Mouse (Mus musculus) heart, adult 9 months (tissue): ENCODE results near the gene U90926.
A peak's percentile ranks its signal among the peaks of the same experiment; 100 is the strongest.
"Not testable (repeated sequence)": the region's sequence is repeated elsewhere in the genome, so short reads cannot be mapped to it uniquely, and the experiment has no call there.

Experiments used
- DNase-seq, 2 experiments: peaks; one replicate each; pipeline ENCODE4 v3.0.0; 2022; ENCODE audit warnings: low spot score in 2 of 2

The U90926 gene

DNA sequence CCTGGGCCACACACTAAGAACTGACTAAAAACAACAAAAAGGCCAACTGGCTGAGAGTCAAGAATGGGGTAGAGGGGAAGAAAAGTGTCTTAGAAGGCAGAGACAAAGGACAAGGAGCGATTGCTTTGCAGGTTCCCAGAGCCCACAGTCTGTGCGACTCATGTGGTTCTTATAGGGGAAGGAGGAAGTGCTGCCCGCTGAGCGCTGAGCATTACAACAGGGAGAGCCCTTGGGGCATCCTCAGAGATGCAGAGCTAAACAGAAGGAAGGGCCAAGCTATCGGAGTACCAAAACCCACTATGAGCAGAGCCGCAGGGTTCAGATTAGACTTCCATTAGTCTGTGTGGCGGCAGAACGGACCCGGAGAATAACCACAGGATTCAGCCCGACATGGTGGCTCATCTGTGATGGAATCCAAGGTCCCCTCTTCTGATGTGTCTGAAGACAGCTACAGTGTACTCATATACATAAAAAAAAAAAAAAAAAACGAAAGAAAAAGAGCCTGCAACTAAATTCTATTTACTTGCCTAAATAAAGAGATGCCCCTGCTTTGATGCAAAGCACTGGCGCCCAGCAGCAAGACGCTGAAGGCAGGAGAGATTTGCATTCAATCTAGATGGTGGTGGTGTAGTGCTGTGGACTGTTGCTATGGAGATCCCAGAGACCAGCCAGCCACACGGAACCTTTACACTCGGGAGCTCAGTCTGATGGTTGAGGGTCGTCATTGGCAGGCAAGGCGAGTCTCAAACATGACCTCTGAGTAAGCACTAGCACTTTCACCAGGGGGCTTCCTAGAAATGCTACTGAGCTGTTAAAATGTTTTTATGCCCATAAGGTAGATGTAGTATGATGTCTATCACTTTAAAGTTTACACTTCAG lies 3.9 kb upstream of the U90926 start:
- no peak for DNase-seq

DNA sequence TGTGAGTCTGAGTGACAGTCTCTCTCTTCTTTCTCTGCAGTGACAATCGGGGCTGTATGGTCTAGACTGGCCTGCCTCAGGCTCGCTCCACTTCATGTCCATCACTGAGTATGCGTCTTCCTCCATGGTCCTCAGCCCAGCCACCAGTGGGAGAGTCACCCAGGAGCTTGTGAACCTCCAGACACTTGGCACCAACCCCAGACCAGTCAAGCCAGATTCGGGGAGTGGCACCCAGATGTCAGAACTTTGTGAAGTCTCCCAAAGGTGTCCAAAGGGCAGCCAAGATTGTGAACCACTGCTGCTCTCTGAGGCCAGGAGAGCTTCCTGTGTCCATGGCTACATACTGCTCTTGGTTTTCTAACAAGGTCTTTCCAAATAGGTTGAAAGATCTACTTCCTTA lies 3.0 kb downstream of the U90926 start:
- no peak for DNase-seq

DNA sequence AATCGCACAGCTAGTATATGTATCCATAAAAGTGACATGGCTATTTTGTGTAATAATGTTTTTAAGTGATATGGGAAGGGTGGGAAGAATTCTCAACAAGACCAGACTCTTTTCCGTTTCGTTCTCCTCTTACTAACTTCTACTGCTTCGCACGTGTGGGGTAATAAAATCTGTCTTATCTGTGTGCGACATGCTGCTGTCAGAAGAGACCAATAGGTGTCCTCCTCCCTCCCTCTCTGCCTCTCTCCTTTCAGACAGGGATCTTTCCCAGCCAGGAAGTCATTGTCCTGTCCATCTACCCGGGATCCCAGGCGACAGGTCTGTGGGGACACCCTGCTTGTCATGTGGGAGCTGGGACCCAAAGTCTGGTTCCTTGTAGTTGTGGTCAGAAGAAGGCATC lies 5.0 kb downstream of the U90926 start:
- no peak for DNase-seq

DNA sequence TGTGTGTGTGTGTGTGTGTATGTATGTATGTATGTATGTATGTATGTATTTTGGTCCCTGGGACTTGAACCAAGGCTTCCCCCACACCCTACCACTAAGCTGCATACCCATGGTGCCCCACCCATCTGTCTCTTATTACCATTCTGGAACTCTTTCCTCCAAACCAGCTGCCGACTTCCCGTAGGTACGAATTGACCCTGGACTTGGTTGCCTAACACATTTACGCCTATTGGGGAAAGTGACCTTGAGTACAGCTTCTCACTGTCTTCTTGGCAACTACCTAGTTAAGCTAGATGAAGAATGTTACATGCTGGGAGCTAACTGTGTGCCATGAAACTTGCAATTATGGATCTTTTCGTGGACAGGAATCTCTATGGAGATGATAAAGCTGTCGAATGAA lies 9.1 kb downstream of the U90926 start:
- DNase-seq = no peak

GRCm38 (mm10) chr5:92205706-92206105 lies 9.5 kb downstream of the U90926 start:
- DNase-seq = peak; percentile 16 to 21

- no peak for DNase-seq
Measured at GRCm38 (mm10) chr5:92205184-92205583, 10.0 kb downstream of the U90926 start.

DNA sequence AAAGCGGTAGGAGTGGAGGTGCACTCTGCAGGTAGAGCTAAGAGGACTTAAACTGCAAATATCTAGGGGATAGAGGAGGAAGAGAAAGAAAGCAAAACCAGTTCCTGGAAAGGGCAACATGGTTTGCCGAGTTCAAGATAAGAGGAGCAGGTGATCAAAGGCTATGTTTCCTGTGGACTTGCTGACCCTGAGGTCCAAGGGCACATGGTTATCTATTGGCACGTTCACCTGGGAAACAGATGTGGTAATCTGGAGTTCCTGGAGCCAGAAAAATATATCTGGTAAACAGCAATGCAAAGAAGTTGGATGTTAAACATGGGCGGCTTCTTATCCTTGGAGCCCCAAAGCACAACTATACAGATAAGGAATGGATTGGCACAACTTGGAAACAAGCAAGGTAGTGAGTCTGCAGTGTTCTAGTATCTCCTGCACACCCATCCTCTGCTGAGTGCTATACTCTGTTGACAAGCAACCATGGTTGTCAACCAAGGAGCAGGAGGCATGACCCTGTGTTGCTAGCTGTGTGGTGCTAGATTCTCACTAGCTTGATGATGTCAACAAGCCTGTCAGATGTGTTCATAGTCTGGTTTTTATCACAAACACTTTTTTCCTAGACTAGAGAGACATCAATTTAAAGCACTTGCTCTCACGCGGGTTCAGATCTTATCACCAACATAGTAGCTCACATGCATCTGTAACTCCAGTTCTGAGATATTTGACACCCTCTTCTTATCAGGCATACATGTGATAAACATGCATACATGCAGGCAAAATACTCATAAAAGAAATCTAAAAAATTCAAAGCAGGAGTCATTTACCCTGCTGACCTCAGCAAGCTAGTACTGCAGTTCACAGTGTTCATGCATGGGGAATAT lies 10.8 kb downstream of the U90926 start:
- no peak for DNase-seq

- no peak for DNase-seq
Measured at GRCm38 (mm10) chr5:92198266-92198665, 16.9 kb downstream of the U90926 start.

- DNase-seq = no peak
Measured at GRCm38 (mm10) chr5:92196895-92197811, 18.1 kb downstream of the U90926 start.

DNA sequence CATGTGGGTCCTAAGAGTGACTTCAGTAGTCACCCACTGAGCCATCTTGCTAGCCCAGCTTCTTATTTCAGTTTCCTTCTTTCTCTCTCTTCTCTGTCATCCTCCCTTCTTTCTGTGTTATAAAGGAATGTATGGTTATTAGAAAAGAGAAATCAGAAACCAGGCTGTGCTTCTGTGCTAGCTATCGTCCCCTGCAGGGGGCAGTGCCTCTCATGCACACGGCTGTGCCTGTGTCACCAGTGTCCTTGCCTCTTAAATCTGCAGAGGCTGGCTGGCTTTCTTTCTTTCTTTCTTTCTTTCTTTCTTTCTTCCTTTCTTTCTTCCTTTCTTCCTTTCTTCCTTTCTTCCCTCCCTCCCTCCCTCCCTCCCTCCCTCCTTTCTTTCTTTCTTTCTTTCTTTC lies 19.5 kb downstream of the U90926 start:
- not testable (repeated sequence) for DNase-seq

DNA sequence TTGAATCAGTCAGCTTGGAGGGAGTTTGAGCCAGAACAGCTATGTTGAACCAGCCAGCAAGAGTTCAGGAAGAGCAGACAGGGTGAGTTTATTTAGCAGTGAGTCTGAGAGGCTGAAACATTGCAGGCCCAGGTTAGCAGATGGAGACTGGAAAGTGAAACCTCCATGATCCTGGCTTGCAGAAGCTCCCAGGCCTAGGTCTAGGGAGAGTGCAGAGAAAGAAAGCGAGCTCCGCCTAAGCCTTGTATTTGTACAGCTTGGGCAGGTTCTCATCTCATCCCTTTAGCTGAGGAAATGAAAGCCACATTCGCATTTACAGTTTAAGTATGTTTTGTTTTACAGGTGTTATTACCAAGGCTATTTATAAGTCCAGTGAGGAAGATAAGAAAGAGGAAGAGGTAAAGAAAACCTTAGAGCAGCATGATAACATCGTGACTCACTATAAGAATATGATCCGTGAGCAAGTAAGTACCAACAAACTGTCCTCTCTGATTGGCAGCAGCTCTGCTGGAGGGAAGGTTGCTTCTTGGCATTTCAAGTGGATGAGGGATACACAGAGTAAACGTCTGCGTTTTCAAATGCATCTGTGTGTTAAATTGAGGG lies 26.2 kb downstream of the U90926 start:
- DNase-seq = no peak

DNA sequence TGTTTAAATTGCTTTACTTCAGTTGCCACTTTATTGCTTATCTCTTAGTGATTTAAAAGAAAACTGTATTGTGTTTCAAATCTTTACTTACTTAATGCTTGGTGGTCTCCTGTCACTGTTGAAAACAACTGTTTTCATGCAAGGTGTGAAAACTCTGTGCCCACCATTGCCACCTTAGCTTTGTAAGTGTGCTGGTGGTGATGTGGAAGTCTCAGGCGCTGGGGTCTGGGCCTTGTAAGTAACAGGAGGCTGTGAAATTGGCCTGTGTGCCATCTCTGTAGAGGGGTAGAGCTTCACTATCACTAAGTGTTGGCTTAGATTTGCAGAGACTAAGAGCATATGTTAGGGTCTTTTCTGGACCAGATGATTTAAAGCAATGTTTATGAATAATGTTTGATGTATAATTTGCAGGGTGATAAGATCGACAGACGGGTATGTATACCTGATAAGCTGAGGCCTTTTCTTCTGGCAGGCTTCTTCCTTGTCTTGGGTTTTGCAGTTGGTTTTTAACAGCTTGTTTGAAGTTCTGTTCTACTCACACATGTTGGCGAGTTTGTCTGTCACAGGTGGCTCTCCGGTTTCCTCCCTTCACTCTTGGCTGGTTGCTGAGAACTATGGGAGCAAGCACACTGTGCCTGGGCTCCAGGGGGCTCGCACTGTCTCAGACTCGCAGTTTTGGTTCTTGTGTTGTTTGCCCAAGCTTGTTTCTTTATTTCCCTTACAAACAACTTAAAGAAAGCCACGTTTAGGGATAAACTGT lies 32.0 kb downstream of the U90926 start:
- DNase-seq = no peak

- DNase-seq = no peak
Measured at GRCm38 (mm10) chr5:92165976-92166375, 49.2 kb downstream of the U90926 start.
